Mouse (Mus musculus) CD4-positive, CD25-positive, alpha-beta regulatory T cell, adult 4 months (primary cell): ENCODE measurements around the gene Ap5m1. TPM values are rescaled to one million over a fixed set of nuclear protein-coding genes. Genes with fewer than 3 reads are reported as not detected.

Source experiments
- ATAC-seq: one replicate; pipeline ENCODE4 v1.8.0; 2017
- polyA plus RNA-seq, 2 experiments: library from polyadenylated mRNA; unstranded; fragments of 100-300 nt; shearing (Covaris generic); gene quantifications; one replicate each; pipeline ENCODE4 v1.2.1; 2017

Gene Ap5m1
- polyA plus RNA-seq, 2 experiments from 2014 or later = 52.9 to 53.8 TPM

DNA sequence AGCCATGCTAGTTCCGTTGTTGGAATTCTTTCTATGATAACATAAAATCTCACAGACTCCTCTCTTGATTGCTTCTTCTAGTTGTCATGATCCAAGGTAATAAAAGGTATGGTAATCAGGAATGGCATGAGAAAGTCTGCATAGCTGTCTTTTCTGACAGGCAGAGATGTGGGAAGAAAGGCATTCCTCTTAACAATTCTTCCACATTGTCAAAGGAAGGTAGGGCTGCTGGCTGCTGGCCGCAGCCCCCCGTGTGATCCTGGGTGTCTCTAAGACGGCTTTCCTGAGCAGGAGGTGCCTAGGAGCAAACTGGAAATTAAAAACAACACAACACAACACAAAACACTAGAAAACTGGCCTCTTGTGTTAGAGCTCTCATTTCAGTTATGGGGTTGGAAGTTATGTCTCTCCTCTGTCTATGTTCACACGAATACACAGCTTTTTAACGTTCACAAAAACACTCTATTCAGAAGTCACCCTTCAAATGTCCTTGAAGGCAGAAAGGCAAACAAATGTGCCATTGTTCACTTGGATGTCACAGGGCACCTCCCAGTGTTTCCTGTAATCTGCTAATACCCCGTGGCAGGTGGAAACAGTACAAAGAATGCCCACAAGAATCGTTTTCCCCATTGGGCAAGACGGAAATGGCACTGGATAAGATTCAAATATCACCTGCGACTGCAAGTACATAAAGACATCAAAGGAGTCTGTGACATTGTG lies 62.8 kb downstream of the Ap5m1 start:
- no peak for ATAC-seq

DNA sequence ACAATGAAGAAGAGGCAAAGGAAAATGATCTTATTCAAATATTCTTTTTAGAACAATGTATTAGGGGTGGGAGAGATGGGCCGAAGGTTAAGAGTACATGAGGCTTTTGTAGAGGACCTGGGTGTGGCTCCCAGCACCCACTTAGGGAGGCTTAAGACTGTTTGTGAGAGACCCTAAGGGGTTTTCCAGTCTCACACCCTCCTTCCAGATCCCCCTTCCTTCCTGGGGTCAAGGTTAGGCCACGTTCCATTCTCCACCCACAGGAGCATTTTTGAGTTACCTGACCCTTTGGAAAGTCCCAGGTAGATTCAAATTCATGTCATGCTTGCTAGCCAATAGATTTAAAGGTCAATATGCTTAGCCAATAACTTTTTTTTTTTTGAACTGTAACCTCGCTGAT lies 66.5 kb downstream of the Ap5m1 start:
- ATAC-seq = no peak

- ATAC-seq = no peak
Measured at GRCm38 (mm10) chr14:49138171-49138570, 72.3 kb downstream of the Ap5m1 start.

- ATAC-seq = no peak
Measured at GRCm38 (mm10) chr14:49140756-49141155, 74.9 kb downstream of the Ap5m1 start.

Other genes with a start within 250 kb of the Ap5m1 start
- gene Exoc5, start 556 bp downstream of the Ap5m1 start, polyA plus RNA-seq = 10 to 100 TPM; 12.1 to 16.7 TPM
- gene Naa30, start 106.1 kb downstream of the Ap5m1 start, polyA plus RNA-seq = 1 to 10 TPM; 4.5 to 9.4 TPM
- gene ccdc198, start 179.4 kb downstream of the Ap5m1 start, polyA plus RNA-seq = under 1 TPM; 0.19 to 0.27 TPM